Mouse (Mus musculus) natural killer cell, adult 2 months (primary cell): ENCODE measurements around the gene Klc2.
"Not testable (repeated sequence)": the region's sequence is repeated elsewhere in the genome, so short reads cannot be mapped to it uniquely, and the experiment has no call there.

Experiments
- DNase-seq, 2 experiments: peaks; one replicate each; pipeline ENCODE4 v3.0.0; 2022; ENCODE audit warnings: low spot score in 2 of 2

Klc2 gene

DNA sequence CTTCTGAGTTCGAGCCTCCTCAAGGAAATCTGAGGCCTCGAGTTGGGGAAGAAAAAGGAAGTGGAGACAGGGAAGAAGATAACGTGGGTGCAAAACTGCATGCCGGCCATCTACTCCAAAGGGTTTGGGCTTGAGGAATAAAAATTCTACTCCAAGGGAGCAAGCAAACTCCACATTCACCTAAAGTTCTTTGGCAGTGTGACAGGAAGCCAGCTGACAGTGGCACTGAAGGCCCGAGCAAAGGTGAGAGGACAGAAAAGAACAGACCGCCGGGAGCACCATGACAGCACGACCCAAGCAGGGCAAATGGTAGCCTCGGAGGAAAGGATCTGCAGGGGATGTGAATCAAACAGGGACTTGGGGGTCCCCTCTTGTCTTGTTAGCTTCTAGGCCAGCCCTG, 12.3 kb downstream of the Klc2 start:
- no peak for DNase-seq

GRCm38 (mm10) chr19:5098363-5099143, 19.8 kb downstream of the Klc2 start, which contains the start of gene Cnih2:
Cnih2 (minus strand) TSS chr19:5098521.
- DNase-seq = no peak

GRCm38 (mm10) chr19:5097521-5098362, 20.6 kb downstream of the Klc2 start:
- DNase-seq = no peak

DNA sequence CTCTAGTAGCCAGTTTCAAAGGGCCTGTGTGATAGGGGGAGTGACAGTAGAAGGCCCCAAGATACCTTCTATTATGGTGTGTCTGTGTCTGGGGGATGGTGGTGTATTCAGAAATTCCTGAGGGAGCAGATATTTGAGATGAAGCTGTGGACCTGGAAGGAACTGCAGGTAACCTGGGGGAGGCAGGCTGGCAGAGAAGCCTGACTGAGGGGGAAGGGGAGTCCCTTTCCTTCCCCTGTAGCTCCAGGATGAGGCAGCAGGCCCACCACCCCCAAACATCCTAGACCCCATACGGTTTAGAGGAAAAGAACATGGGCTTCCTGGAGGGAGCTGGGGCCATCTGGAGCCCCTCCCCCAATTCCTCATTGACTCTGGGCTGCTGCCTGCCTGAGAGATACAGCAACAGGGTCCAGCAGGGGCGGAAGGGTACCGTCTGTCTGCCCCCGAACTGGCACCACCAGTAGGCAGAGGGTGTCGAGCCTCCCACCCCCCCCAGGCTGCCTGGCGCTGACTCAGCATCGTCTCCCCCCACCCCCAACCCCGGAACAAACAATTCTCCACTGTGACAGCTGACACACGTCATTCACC, 22.4 kb downstream of the Klc2 start:
- DNase-seq = no peak

GRCm38 (mm10) chr19:5094746-5095417, 23.5 kb downstream of the Klc2 start:
- DNase-seq = no peak

- DNase-seq = peak; percentile 77 to 85
These were observed 24.1 kb downstream of the Klc2 start for GRCm38 (mm10) chr19:5094243-5094632.

DNA sequence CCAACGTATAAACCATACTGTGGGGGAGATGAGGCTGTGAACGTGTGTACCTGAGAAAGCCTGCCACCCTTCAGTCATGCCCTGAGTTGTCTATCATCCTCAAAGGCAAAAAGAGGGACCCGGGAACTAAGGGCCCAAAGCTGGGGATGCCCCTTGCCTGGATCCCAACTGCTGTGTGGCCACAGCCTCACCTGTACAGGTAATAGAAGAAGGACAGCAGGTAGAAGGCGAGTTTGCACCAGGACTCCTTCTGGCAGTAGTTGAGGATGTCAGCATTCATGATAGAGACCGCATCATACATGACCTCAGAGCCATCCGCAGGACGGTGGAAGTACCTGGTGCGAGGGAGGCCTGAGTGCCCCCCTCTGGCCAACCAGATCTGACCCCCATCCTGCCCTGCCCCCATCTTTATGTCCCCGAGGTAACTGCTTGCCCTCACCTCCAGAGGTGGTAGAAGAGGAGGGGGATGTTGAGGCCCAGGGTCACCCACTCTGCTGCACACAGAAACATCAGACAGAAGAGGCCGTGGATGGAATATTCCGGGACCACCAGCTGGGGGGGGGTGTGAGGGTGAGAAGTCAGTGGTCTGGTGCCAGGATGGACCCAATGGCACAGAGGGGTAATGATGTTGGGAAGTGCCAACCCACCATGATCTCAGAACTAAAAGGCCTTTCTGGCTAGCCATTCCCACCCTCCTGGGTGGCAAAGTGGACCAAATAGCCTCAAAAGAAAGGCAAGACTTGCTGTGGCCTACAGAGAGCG, 24.7 kb downstream of the Klc2 start:
- no peak for DNase-seq

GRCm38 (mm10) chr19:5092083-5092482, 26.3 kb downstream of the Klc2 start:
- DNase-seq = no peak

DNA sequence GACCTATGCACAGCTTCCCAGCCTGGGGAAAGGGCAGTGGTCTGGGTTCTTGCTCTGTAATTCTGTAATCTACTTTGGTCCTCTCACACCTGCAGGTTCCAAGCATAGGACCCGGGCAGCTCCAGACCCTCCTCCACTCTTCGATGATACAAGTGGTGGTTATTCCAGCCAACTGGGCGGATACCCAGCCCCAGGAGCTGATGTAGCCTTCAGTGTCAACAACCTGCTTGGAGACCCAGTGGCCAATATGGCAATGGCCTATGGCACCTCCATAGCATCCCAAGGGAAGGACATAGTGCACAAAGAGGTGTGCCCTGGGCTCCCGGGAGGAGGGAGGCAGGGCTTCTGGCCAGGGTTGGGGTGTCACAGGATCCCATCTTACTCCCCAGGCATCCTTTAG, 29.0 kb downstream of the Klc2 start:
- no peak for DNase-seq

- peak; percentile 94 for DNase-seq
These were observed 30.3 kb downstream of the Klc2 start, which contains the start of gene Yif1a for GRCm38 (mm10) chr19:5087884-5088728. Yif1a (plus strand) TSS chr19:5088538.

GRCm38 (mm10) chr19:5086533-5086932, 31.8 kb downstream of the Klc2 start:
- DNase-seq = not testable (repeated sequence)

GRCm38 (mm10) chr19:5085145-5085863, 33.1 kb downstream of the Klc2 start, which contains the start of gene Tmem151a:
Tmem151a (minus strand) TSS chr19:5085531.
- peak; percentile 31 to 35 for DNase-seq

DNA sequence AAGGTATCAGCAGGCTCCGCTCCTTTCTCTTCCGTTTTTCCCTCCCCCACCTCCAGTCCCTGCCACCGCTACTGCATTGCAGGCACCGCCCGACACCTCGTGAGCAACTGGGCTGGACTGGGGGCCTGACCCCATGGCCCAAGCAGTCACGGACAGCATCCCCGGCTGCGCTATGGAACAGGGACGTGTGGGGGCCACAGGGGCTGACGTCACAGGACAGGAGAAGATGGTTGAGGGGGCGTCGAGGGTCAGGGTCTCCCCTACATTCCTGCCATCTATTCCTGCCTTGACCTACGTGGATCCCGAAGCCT, 33.6 kb downstream of the Klc2 start:
- DNase-seq = peak in 1 of 2 experiments; percentile 32

GRCm38 (mm10) chr19:5083961-5084833, 34.2 kb downstream of the Klc2 start:
- peak; percentile 42 to 60 for DNase-seq

GRCm38 (mm10) chr19:5082596-5082995, 35.8 kb downstream of the Klc2 start:
- no peak for DNase-seq

- DNase-seq = no peak
These were observed 36.4 kb downstream of the Klc2 start for GRCm38 (mm10) chr19:5082005-5082404.

DNA sequence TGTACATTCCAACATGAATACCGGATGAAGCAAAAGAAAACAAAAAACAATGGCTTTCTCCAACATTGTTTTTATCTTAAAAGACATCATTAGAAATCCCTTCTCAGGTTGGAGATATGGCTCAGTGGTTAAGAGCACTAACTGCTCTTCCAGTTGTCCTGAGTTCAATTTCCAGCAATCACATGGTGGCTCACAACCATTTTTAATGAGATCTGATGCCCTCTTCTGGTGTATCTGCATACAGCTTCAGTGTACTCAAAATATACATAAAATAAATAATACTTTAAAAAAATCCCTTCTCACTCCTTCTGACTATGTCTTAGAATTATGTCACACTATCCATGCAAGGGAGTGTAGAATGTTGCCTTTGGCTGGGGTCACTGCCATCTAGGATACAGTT, 39.1 kb downstream of the Klc2 start:
- no peak for DNase-seq

GRCm38 (mm10) chr19:5073518-5073917, 44.8 kb downstream of the Klc2 start:
- no peak for DNase-seq

DNA sequence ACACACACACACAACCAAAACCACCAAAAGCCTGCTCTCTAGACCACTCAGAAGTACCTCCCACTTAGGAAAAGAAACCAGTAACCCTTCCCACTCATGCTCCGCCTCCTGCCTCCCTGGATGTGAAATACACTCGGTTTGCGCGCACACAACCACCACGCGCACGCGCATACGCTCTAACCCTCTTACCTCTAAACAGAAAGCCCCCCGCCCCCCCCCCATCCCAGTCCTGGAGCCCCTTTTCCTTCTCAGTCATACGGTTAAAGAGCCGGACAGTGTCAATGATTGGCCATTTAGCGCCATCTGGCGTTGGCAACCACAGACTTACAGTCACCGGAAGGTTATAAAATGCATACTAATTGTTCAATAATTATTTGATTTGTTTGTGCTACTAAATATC, 45.3 kb downstream of the Klc2 start:
- DNase-seq = peak in 1 of 2 experiments; percentile 34
